Comparison of ENCODE assay signal across 12 mouse cellular contexts in the genomic region with DNA sequence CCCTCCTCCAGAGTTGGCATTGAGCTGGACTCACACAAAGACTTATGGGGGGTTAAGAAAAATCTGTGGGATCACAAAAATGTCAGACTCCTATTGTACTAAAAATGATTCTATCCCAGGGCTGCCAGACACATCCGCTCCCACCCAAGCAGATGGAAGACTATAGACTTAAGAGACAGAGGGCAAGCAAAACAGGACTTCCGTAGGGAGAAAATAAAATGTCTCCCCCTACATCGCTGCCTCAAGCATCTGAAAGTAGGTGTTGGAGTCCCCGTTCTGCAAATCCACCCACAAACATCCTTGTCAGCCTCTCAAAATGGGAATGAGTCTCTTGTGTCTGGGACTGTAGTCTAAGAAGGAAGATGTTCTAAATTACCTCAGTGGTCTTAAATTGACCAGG.
"Had no signal": no experiment of that assay in that cellular context is flagged by ENCODE, and none has a peak within 500 bp of the region (broad histone marks: within the 10 kb centered on the region; RNA-seq: fewer than 3 reads in every experiment).

No protein-coding gene starts in this region.

- H3K27ac ChIP-seq: kidney, postnatal 0 days; limb, embryonic 10.5 days; liver, embryonic 15.5 days; midbrain, embryonic 12.5 days; neural tube, embryonic 13.5 days had no signal

- DNase-seq: kidney, adult 11 months; kidney, adult 9 months; kidney, postnatal 36 days; lung, embryonic 14.5 days; lung, postnatal 14 days; retina, postnatal 1 day; thymus, postnatal 14 days had no signal

- H3K4me3 ChIP-seq: limb, embryonic 10.5 days; liver, embryonic 15.5 days; midbrain, embryonic 12.5 days; neural tube, embryonic 13.5 days had no signal
